ENCODE assay signal across 21 mouse cellular contexts in genomic region chr2:155773664-155774063, GRCm38 (mm10). TPM values are rescaled to one million over a fixed set of nuclear protein-coding genes. Genes with fewer than 3 reads are reported as not detected.
DNase-seq lines count a peak whose midpoint lies in the region; ATAC-seq and TF ChIP-seq lines count a peak whose summit lies in the region.
"Had no signal": no experiment of that assay in that cellular context is flagged by ENCODE, and none has a peak within 500 bp of the region (broad histone marks: within the 10 kb centered on the region; RNA-seq: fewer than 3 reads in every experiment).

No protein-coding gene starts in this region.

- no peak overlapping the region for H3K4me3 ChIP-seq in cerebellum, adult 2 months (replicated peaks; ENCODE audit: insufficient read depth, low read depth, low read length)
- H3K4me3 ChIP-seq in kidney, embryonic 16.5 days (ENCODE audit: low read length) = no peak overlapping the region
- H3K4me3 ChIP-seq: embryonic facial prominence, embryonic 13.5 days; embryonic facial prominence, embryonic 15.5 days; erythroblast, embryonic 14.5 days; forebrain, embryonic 10.5 days; forebrain, embryonic 12.5 days had no signal

- H3K36me3 ChIP-seq in kidney, embryonic 16.5 days (ENCODE audit: insufficient read depth, low read length) = no peaks in the 10 kb centered on the region
- H3K36me3 ChIP-seq: embryonic facial prominence, embryonic 13.5 days; embryonic facial prominence, embryonic 15.5 days; forebrain, embryonic 10.5 days; forebrain, embryonic 12.5 days had no signal

- no peaks in the 10 kb centered on the region for H3K9me3 ChIP-seq in kidney, embryonic 16.5 days (ENCODE audit: low read length)
- H3K9me3 ChIP-seq: embryonic facial prominence, embryonic 13.5 days; embryonic facial prominence, embryonic 15.5 days; forebrain, embryonic 10.5 days; forebrain, embryonic 12.5 days had no signal

- peak; percentile 38 to 49 for DNase-seq in cerebellum, adult 2 months
- peak; percentile 63 for DNase-seq in cerebellum, adult 9-10 months
- no peak for DNase-seq in cerebellum, adult 11 months
- DNase-seq in cerebellum, postnatal 25 days = peak; percentile 47 to 50
- DNase-seq: adrenal gland, adult 2 months; adrenal gland, postnatal 10 days; adrenal gland, postnatal 25 days; embryo, embryonic 11 days had no signal

- peak overlapping the region; percentile 98 for H3K27ac ChIP-seq in cerebellum, adult 2 months (ENCODE audit: insufficient read depth, low read length)
- no peak overlapping the region for H3K27ac ChIP-seq in kidney, embryonic 16.5 days (ENCODE audit: low read length)
- H3K27ac ChIP-seq: embryonic facial prominence, embryonic 13.5 days; embryonic facial prominence, embryonic 15.5 days; forebrain, embryonic 10.5 days; forebrain, embryonic 12.5 days had no signal

- no peak overlapping the region for H3K4me2 ChIP-seq in kidney, embryonic 16.5 days (replicated peaks; ENCODE audit: low read depth, low read length)
- H3K4me2 ChIP-seq: embryonic facial prominence, embryonic 13.5 days; embryonic facial prominence, embryonic 15.5 days; forebrain, embryonic 12.5 days had no signal

- no peak overlapping the region for H3K9ac ChIP-seq in kidney, embryonic 16.5 days (replicated peaks; ENCODE audit: low read length)
- H3K9ac ChIP-seq: embryonic facial prominence, embryonic 13.5 days; embryonic facial prominence, embryonic 15.5 days; forebrain, embryonic 12.5 days had no signal

- no peak for TF ChIP-seq CTCF in cerebellum, adult 2 months (IDR thresholded peaks at IDR 0.05; ENCODE audit: borderline replicate concordance, insufficient read depth, low read depth, low read length)

- H3K4me1 ChIP-seq in cerebellum, adult 2 months (ENCODE audit: control insufficient read depth, insufficient read depth, low read length) = peaks cover 4% of the 10 kb centered on the region; the same call in 1 of the 2 replicates
- peaks cover 3% of the 10 kb centered on the region for H3K4me1 ChIP-seq in kidney, embryonic 16.5 days (ENCODE audit: insufficient read depth, low read length)

- TF ChIP-seq POLR2A in cerebellum, adult 2 months (IDR thresholded peaks at IDR 0.05; ENCODE audit: borderline replicate concordance, insufficient read depth, low read length) = no peak

- WGBS in cerebellum, adult 2 months = 54% methylated on average over 4 of the region's 4 CpGs
- 74% methylated on average over 4 of the region's 4 CpGs for WGBS in kidney, embryonic 16.5 days

- H3K27me3 ChIP-seq in cerebellum, adult 2 months (ENCODE audit: control insufficient read depth, insufficient read depth, low read length) = no peaks in the 10 kb centered on the region
- H3K27me3 ChIP-seq in kidney, embryonic 16.5 days (ENCODE audit: insufficient read depth, low read length) = peaks cover 45% of the 10 kb centered on the region

- no peak for ATAC-seq in cerebellum, adult (ENCODE audit: insufficient number of reproducible peaks, low FRiP score, low TSS enrichment)
- no peak for ATAC-seq in kidney, embryonic 16.5 days (ENCODE audit: low FRiP score, low TSS enrichment)
- ATAC-seq: forebrain, embryonic 14.5 days; forebrain, embryonic 16.5 days had no signal

RNA-seq across cellular contexts. Expression of gene Mmp24, which starts 1.5 kb away (rescaled TPM):
- 153 and 190 TPM in 2 replicates for polyA plus RNA-seq in cerebellum, adult 2 months (2012; rRNA removed)
- 0.07 and 0.09 TPM in 2 replicates for polyA plus RNA-seq in kidney, embryonic 16.5 days (2015; fragmentation: Nextera tagmentation; extraction: Ambion mirVana)

RNA-seq across cellular contexts. Expression of gene Procr, which starts 22.7 kb away (rescaled TPM):
- 1.9 TPM in 2 replicates for polyA plus RNA-seq in cerebellum, adult 2 months (2012; rRNA removed)
- polyA plus RNA-seq in kidney, embryonic 16.5 days (2015; fragmentation: Nextera tagmentation; extraction: Ambion mirVana) = 13.0 and 13.1 TPM in 2 replicates

RNA-seq across cellular contexts. Expression of gene Gm17581, which starts 38.0 kb away (rescaled TPM):
- polyA plus RNA-seq in cerebellum, adult 2 months (2012; rRNA removed) = not detected in 2 replicates
- not detected in 2 replicates for polyA plus RNA-seq in kidney, embryonic 16.5 days (2015; fragmentation: Nextera tagmentation; extraction: Ambion mirVana)
- polyA plus RNA-seq: adrenal gland, adult 2 months; brain, embryonic 14.5 days; C2C12; embryonic facial prominence, embryonic 11.5 days; embryonic facial prominence, embryonic 13.5 days; embryonic facial prominence, embryonic 15.5 days; erythroblast, embryonic 14.5 days; forebrain, embryonic 10.5 days; forebrain, embryonic 12.5 days; forebrain, embryonic 14.5 days; forebrain, embryonic 16.5 days; frontal cortex, adult 2 months had no signal

RNA-seq across cellular contexts. Expression of gene Edem2, which starts 44.4 kb away (rescaled TPM):
- polyA plus RNA-seq in cerebellum, adult 2 months (2012; rRNA removed) = 52.9 and 53.4 TPM in 2 replicates
- polyA plus RNA-seq in kidney, embryonic 16.5 days (2015; fragmentation: Nextera tagmentation; extraction: Ambion mirVana) = 43.2 and 44.8 TPM in 2 replicates

RNA-seq across cellular contexts. Expression of gene BC029722, which starts 45.6 kb away (rescaled TPM):
- 72.8 and 81.5 TPM in 2 replicates for polyA plus RNA-seq in cerebellum, adult 2 months (2012; rRNA removed)
- polyA plus RNA-seq in kidney, embryonic 16.5 days (2015; fragmentation: Nextera tagmentation; extraction: Ambion mirVana) = 18.9 and 20.0 TPM in 2 replicates

Comparison
In these comparisons a context has a peak if more than half of its experiments do, and no peak if none do; other contexts are left out.
1. RNA of gene Mmp24, which starts 1.5 kb away (polyA plus RNA-seq): 153 to 190 TPM in cerebellum, adult 2 months; 0.07 to 0.09 TPM in kidney, embryonic 16.5 days; every median in the first group is over 100 times any median in the second.